ENCODE assay signal across 29 mouse cellular contexts in genomic region chr1:60748936-60749335, GRCm38 (mm10). TPM values are rescaled to one million over a fixed set of nuclear protein-coding genes. Genes with fewer than 3 reads are reported as not detected.
DNase-seq lines count a peak whose midpoint lies in the region; ATAC-seq and TF ChIP-seq lines count a peak whose summit lies in the region.
"Had no signal": no experiment of that assay in that cellular context is flagged by ENCODE, and none has a peak within 500 bp of the region (broad histone marks: within the 10 kb centered on the region; RNA-seq: fewer than 3 reads in every experiment).

No protein-coding gene starts in this region.

- no peak overlapping the region for H3K27ac ChIP-seq in left cerebral cortex, adult 2 months
- H3K27ac ChIP-seq: hindbrain, embryonic 10.5 days; hindbrain, embryonic 15.5 days; layer of hippocampus, adult 2 months; liver, embryonic 13.5 days; midbrain, embryonic 12.5 days; stomach, postnatal 0 days had no signal

- DNase-seq in 416B (ENCODE audit: low read depth) (peak; percentile 72), MN1 (ENCODE audit: low spot score) (peak; percentile 10)
- no peak for DNase-seq in left cerebral cortex, adult 2 months (ENCODE audit: extremely low spot score in 1 of 2, low spot score in 2 of 2)
- no peak for DNase-seq in right cerebral cortex, adult 18-20 months
- no peak for DNase-seq in lung, postnatal 36 days
- DNase-seq: adrenal gland, postnatal 10 days; cerebellum, adult 2 months; cerebellum, postnatal 14 days; gastrocnemius, postnatal 14 days; heart, postnatal 14 days; kidney, adult 18-20 months; kidney, postnatal 25 days; left cerebral cortex, postnatal 4 days; liver, embryonic 13.5 days; lung, adult 2 months; lung, postnatal 10 days; right cerebral cortex, postnatal 14 days had no signal

- intact Hi-C loops in left cerebral cortex, adult 2 months (cut with DNase I), result no loop called here

- H3K36me3 ChIP-seq in megakaryocyte, embryonic 14.5 days (replicated peaks; ENCODE audit: low read length), result peaks cover 17% of the 10 kb centered on the region
- H3K36me3 ChIP-seq: hindbrain, embryonic 10.5 days; hindbrain, embryonic 15.5 days; kidney, embryonic 15.5 days; liver, embryonic 13.5 days; midbrain, embryonic 12.5 days had no signal

- no peaks in the 10 kb centered on the region for H3K27me3 ChIP-seq in megakaryocyte, embryonic 14.5 days (replicated peaks)
- H3K27me3 ChIP-seq: hindbrain, embryonic 15.5 days; kidney, embryonic 15.5 days; liver, embryonic 13.5 days; midbrain, embryonic 12.5 days had no signal

- peak overlapping the region; percentile 81 for H3K4me3 ChIP-seq in megakaryocyte, embryonic 14.5 days (replicated peaks)
- H3K4me3 ChIP-seq in left cerebral cortex, adult 2 months, result no peak overlapping the region
- H3K4me3 ChIP-seq: hindbrain, embryonic 10.5 days; hindbrain, embryonic 15.5 days; kidney, embryonic 15.5 days; layer of hippocampus, adult 2 months; liver, embryonic 13.5 days; midbrain, embryonic 12.5 days; myocyte had no signal

- ATAC-seq in megakaryocyte, adult 5-6 weeks (ENCODE audit: poor library complexity, severe bottlenecking), result no peak
- ATAC-seq in common myeloid progenitor, adult 5-6 weeks (replicated peaks; ENCODE audit: low read depth, poor library complexity, severe bottlenecking), result peak; percentile 31; the same call in 1 of the 2 replicates
- ATAC-seq: forebrain, embryonic 14.5 days had no signal

- no peak for TF ChIP-seq CTCF in left cerebral cortex, adult 2 months (IDR thresholded peaks at IDR 0.05)

- H3K4me1 ChIP-seq in megakaryocyte, embryonic 14.5 days, result peaks cover 23% of the 10 kb centered on the region
- H3K4me1 ChIP-seq: hindbrain, embryonic 10.5 days; hindbrain, embryonic 15.5 days; liver, embryonic 13.5 days; midbrain, embryonic 12.5 days had no signal

- no peaks in the 10 kb centered on the region for H3K9me3 ChIP-seq in megakaryocyte, embryonic 14.5 days
- H3K9me3 ChIP-seq: hindbrain, embryonic 10.5 days; hindbrain, embryonic 15.5 days; kidney, embryonic 15.5 days; liver, embryonic 13.5 days; midbrain, embryonic 12.5 days had no signal

RNA-seq across cellular contexts. Expression of gene Cd28, which starts 32.3 kb away (rescaled TPM):
- polyA plus RNA-seq in megakaryocyte, embryonic 14.5 days (2012; ENCODE audit: insufficient read depth, low replicate concordance), result 0.91 and 2.4 TPM in 2 replicates
- 2.3 and 2.5 TPM in 2 replicates for total RNA-seq in megakaryocyte, adult 5-6 weeks (2015)
- 2.1 and 2.3 TPM in 2 replicates for total RNA-seq in megakaryocyte, adult 5-6 weeks (2017)
- total RNA-seq in common myeloid progenitor, adult 5-6 weeks (2017), result 1.1 and 1.4 TPM in 2 replicates
- total RNA-seq in left cerebral cortex, adult 2 months (2021), result under 1 TPM; 0.40 to 0.50 TPM
- total RNA-seq: midbrain, postnatal 0 days had no signal

Comparison
In these comparisons a context has a peak if more than half of its experiments do, and no peak if none do; other contexts are left out.
1. DNase-seq: peak in 416B (single experiment) and MN1 (single experiment); none in left cerebral cortex, adult 2 months (0 of 2), right cerebral cortex, adult 18-20 months (single experiment) and lung, postnatal 36 days (single experiment).